Mouse (Mus musculus): Measurements from ENCODE around the gene Nt5c3b.

Nt5c3b gene

DNA sequence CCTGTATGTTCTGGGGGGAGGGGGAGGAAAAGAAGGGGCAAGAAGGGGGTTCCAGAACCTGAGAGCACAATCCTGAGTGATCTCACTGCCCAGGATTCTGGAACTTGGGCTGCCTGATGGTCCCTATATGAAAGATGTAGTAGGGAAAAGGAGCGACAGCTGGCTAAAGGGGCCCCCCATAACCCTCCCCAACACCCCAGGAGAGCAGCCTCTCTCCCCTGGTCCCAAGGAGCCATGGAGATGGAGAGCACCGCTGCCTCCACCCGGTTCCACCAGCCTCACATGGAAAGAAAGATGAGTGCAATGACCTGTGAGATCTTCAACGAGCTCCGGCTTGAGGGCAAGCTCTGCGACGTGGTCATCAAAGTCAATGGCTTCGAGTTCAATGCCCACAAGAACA lies at the start of gene Nt5c3b, which contains the start of gene Klhl10:
Gene Nt5c3b, minus strand, starts transcription at position 12 of the 400 bp plus-strand sequence.
Gene Klhl10, plus strand, starts transcription at position 121 of the 400 bp plus-strand sequence.
- no peak for DNase-seq (ENCODE audit: low spot score in 2 of 2)

DNA sequence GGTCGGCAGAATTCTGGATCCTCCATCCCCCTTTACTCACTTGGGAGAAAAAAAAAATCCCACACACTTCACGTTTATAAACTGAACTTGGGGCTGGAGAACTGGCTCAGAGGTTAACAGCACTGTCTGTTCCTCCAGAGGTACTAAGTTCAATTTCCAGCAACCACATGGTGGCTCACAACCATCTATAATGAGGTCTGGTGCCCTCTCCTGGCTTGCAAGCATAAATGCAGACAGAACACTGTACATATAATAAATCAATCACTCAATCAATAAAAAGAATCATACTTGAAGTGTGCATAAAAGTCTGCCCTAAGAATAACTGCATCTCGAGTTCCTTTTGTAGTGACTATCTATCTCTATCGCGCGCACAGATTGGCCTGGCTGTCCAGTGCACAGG lies 49.3 kb upstream of the Nt5c3b start:
- DNase-seq (ENCODE audit: low spot score in 2 of 2): no peak

DNA sequence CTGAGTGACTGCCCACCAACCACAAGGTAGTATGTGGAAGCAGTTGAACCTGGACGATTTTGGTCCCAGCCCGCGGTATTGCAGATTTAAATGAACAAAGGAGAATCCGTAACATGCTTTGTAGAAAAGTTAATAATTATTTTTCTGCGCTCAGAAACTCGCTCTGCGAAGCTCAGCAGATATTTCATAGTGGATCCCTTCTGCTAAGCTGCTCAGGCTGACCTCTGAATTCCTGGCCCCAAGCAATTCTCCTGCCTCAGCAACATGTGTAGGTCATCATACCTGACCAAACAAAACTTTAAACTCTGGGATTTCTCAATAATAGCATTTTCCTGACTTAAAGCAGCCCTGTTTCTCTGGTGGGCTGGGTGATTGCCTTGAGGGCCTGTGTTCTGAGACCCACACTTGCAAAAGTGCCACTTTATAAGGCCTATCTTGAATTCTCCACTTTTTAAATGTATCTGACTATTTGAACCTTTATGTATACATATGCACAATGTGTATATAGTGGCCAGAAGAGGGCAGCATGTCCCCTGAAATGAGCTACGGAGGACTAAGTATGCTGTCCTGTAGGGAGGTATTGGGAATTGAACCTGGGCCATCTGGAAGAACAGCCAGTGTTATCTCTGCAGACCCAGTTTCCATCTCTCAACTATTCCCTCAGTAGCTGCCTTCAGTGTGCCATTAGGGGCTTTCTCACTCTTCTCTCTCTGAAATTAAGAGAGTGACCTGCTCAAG lies 44.4 kb upstream of the Nt5c3b start:
- peak in 1 of 2 experiments; percentile 7 for DNase-seq (ENCODE audit: low spot score in 2 of 2)

- no peak for DNase-seq (ENCODE audit: low spot score in 2 of 2)
Observed at GRCm38 (mm10) chr11:100484461-100484860, 42.9 kb upstream of the Nt5c3b start.

DNA sequence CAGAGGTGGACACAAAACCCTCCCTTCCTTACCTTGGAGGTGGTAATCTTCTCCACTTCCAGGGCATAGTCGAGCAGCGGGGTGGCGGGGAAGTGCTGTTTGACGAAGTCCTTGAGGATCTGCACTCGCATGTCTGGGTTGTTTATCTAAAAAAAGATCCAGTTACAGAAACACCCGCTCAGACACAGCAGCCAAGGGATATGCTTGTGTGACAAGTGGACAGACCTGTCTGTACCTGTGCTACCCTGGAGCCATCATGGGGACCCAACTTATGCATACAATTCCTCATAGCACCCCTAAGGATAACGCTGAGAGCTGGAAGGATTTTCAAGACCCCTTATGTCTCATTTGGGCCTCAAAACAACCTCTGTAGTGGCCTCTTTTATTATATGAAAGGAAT lies 37.5 kb upstream of the Nt5c3b start:
- no peak for DNase-seq (ENCODE audit: low spot score in 2 of 2)

DNA sequence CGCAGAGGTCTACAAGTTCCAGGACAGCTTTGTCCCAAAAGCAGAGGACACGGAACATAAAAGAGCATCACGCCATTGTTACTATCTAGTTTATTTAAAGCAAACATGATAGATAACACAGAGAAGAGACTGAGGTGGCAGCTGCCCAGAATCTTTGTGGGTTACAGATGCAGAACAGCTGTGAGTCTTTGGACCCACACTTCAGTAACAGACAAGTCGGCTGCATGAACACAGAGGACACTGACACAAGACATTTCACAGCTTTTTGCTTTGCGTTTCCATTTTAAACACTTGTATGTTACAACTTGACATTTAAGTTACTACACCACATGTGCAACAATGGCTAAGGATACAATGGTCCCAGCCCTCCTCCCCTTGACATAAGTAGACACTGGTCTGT lies 34.7 kb upstream of the Nt5c3b start:
- DNase-seq (ENCODE audit: low spot score in 2 of 2): no peak

- no peak for DNase-seq (ENCODE audit: low spot score in 2 of 2)
Observed at GRCm38 (mm10) chr11:100472935-100473295, 31.3 kb upstream of the Nt5c3b start.

DNA sequence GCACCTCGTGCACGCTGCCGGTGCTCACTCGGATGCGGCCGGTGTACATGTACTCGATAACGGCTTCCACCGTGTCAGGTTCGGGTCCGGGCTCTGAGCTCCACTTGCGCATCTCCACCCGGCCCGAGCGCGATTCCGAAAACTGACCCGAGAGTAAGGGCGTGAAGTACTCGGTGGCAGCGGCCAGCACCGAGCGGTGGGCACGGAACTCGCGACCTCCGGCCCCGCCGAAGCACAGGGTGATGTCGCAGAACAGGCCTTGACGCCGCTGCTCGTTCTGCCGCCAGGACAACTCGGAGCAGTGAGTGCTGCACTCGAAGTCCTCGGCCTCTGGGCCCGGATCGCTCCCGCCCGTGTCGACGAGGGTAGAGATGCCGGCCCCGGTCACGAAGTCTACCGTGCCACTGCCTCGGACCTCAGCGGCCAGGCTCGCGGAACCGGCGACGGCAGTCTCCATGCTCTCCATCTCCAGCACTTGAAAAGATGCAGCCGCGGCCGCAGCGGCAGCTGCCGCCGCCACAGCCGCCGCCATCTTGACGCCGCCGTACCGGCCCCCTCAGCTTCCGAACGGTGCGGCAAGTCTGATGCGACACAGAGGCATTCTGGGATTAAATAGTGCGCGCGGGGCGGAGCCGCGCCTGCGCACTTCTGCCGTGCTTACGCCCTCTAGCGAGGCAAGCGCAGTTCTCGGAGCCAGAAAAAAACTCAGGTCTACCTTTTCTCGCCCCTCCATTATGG lies 30.8 kb upstream of the Nt5c3b start, which contains the start of gene Klhl11:
Gene Klhl11, minus strand, starts transcription at position 545 of the 738 bp plus-strand sequence.
- DNase-seq (ENCODE audit: low spot score in 2 of 2): peak; percentile 76 to 93

DNA sequence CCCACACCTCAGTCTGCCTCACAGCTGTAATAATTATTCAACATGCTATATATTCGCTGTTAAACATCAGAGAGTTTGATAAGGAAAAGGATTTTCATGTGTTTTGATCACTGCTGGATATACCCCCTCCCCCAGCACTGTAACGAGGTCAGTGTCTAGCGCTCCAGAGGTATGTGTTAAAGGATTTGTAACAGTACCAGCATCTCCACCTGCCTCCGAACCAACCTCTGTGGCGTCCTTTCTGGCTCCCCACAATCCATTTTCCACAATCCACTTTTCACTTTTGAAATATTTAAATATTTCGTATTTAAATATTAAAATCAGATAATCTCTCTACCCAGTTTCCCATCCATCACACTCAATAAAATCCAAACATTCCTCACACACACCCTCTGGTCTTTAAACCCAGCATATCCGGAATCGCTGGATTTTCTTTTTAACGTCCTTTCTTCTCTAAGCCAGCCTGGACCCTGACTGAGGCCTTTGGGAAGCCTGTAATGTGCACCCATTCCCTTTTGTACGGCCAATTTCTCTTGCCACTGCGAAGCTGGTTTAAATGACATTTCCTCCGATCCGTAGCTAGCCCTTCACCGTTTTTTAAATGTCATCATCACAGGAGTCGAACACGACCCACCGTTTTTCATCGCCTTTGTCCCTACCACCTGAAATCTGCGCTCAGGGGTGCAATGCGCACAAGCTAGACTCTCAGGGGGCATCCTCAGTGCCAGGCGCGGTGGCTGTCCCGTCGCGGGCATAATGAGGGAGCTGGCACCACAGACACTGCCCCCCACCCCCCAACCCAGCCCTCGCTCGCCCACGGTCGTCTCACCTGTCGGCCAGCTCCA lies 30.0 kb upstream of the Nt5c3b start:
- DNase-seq (ENCODE audit: low spot score in 2 of 2): peak in 1 of 2 experiments; percentile 7

DNA sequence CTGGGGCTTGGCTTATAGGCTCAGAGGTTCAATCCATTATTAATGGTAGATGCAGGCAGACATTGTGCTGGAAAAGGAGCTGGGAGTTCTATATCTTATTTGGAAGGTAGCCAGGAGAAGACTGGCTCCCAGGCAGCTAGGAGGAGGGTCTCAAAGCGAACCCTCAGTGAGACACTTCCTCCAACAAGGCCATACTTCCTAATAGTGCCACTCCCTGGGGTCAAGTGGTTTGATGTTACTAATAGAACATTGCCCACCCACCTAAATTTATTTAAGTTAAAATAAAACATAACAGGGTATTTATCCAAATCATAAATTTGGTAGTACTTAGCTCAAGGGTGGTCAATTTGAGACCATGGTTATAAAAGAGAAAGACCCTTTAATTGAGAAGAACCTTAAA lies 24.2 kb upstream of the Nt5c3b start:
- no peak for DNase-seq (ENCODE audit: low spot score in 2 of 2)

GRCm38 (mm10) chr11:100465229-100465792 lies 23.7 kb upstream of the Nt5c3b start:
- no peak for DNase-seq (ENCODE audit: low spot score in 2 of 2)

DNA sequence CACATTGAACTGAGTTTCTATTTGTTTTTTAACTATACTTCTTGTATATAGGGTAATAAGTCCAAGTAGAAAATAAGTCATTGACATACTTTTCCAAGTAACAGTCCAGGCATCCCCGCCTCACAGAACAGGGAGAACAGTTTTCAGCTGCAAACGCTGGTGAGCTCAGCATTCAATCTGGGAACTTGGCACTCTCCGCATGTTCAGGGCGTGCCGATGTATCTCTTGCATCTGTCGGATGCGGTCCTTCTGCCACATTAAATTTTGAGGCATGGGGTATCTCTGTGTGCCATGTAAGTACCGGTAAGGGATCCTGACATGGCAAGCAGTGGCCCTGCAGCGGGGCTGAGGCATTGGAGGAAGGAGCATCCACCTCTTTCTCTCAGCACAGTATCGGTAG lies 21.1 kb upstream of the Nt5c3b start:
- DNase-seq (ENCODE audit: low spot score in 2 of 2): peak in 1 of 2 experiments; percentile 27

DNA sequence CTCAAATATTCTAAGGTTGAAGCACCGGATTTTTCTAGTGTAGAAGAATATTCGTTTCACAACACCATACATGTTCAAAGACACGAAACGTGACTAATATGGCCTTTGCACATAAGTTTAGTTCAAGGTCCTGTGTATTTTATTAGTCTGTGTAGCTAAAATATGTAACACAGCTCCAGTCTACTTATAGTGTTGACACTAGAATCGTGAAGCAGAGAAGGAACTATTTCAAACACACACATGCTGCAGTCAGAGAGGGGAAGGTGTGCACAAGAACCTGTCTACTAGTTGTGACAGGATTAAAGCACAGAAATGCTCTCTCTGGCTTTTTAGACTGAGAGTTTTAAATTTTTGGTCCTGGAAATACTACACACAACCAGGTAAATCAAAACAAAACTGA lies 16.1 kb upstream of the Nt5c3b start:
- no peak for DNase-seq (ENCODE audit: low spot score in 2 of 2)

DNA sequence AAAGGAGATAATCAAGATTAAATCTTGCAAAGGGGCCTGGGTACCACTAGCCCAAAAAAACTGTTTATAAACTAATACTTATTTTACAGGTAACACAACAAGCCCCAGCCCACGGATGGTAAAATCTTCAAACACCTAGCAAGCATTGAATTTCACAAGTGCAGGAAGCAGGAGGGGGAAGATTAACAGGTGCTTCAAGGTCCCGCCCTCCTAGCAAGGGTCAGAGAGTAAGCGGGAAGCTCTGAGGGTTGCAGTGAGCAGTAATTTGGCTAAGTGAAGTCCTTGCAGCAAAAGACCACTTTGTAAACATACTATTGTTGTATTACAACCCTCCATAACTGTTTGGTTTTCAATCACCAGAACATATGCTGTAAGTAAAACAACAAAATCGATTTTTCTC lies 15.6 kb upstream of the Nt5c3b start:
- no peak for DNase-seq (ENCODE audit: low spot score in 2 of 2)

DNA sequence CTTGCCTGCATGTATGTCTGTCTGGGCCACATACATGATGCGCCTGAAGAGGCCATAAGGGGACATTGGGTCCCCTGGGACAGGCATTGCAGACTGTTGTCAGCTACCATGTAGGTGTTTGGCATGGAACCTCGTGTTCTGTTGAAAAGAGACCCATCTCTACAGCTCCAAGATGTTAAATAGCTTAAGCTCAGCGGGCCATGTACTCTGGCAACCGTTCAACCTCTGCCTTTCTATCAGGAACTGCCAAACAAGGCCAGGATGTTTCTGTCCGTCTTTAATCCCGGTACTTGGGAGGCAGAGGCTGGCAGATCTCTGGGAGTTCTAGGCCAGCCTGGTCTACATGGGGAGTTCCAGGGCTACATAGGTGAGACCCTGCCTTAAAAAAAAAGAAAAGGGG lies 1.0 kb upstream of the Nt5c3b start:
- DNase-seq (ENCODE audit: low spot score in 2 of 2): no peak

DNA sequence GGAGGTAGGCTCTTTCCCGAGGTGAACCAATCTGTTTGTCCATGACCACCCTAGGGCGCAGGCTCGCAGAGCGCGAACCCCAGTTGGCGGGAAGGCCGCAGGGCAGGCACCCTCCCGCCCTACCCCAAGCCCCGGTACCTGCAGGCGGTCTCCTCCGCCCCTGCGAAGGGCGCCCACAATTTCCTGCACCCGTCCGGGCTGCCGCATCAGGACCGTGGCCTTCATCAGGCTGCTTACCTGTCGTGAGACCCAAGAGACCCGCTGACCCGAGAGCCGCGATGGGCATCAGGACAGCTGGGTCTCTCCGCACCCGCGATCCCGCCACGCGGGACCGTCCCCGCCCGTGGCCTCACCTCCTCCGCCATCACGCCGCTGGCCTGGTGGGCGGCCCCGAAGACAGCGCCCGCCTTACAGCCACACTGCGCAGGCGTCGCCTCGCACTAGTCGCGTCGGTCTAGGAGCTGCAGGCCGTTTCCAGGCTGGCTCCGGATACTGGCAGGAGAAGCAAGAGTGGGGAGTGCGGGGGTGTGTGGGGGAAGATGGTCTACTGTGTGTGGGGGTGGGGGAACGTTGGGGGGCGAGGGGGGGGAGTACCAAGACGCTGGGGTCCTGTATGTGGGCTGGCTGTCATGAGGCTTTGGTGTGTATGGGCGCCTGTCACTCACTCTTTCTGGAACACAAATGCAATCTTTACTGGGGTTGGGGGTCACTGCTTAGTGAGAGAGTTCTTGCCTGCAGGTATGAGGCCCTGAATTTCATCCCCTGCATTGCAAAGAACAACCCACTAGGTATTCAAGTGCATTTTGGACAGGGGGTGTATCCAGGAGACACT lies 701 bp downstream of the Nt5c3b start:
- DNase-seq (ENCODE audit: low spot score in 2 of 2): peak; percentile 52 to 84

DNA sequence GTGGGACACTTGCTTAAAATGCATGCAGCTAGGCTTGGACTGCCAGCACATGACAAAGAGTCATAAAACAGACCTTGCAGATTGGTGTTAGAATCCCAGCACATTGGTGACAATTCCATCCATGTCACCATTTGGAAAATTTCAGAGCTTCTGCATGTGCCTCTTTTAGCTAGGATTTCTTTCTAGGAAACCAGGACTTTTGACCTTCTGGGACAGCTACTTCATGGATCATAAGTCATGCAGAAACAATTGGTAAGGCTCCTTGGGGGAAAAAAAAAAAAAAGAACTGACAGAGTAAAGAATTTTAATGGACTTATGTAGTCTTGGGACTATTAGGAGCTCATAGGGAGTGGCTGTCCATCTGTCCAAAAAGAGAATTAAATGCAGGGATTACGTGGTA lies 3.7 kb downstream of the Nt5c3b start:
- no peak for DNase-seq (ENCODE audit: low spot score in 2 of 2)

- DNase-seq (ENCODE audit: low spot score in 2 of 2): no peak
Observed at GRCm38 (mm10) chr11:100435678-100436246, 5.8 kb downstream of the Nt5c3b start.

GRCm38 (mm10) chr11:100432002-100432401 lies 9.6 kb downstream of the Nt5c3b start:
- no peak for DNase-seq (ENCODE audit: low spot score in 2 of 2)

DNA sequence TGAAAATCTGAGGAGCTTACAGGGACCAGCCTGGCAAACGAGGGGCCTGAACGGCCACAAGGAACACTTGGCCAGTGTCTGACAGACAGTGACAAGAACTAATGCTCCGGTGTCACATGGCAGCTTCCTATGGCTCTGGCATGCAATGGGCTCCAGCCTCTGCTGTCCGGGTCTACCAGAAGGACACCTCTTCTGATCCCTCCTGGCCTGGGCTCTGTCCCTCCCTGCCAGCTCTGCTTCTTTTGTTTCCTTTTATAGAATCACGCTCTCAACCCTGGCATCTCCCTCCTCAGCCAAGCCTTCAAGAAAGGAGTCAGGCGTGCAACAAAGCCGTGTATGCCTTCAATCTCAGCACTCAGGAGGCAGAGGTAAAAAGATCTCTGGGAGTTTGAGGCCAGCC lies 11.6 kb downstream of the Nt5c3b start:
- DNase-seq (ENCODE audit: low spot score in 2 of 2): no peak

Measured in left cerebral cortex, adult 9 months (tissue).